Mouse (Mus musculus) embryonic fibroblast, embryonic 13.5 days (primary cell): ENCODE measurements at regions not wholly inside any gene's neighbourhood (a gene's known extent, or its start where the extent isn't known, plus 50 kb on each side); places are given as distances from the start of the nearest gene placed in this dataset.

Experiments used
- CTCF ChIP-seq: IDR thresholded peaks from 2 replicates; pipeline ENCODE4 v1.5.1; 2011; ENCODE audit warnings: mild to moderate bottlenecking, control low read depth, low read length, moderate library complexity, borderline replicate concordance; ENCODE audit not compliant: insufficient read depth
- POLR2A ChIP-seq: IDR thresholded peaks from 2 replicates; pipeline ENCODE4 v1.6.1; 2011; ENCODE audit warnings: low read depth, mild to moderate bottlenecking, control low read depth, low read length, moderate library complexity

DNA sequence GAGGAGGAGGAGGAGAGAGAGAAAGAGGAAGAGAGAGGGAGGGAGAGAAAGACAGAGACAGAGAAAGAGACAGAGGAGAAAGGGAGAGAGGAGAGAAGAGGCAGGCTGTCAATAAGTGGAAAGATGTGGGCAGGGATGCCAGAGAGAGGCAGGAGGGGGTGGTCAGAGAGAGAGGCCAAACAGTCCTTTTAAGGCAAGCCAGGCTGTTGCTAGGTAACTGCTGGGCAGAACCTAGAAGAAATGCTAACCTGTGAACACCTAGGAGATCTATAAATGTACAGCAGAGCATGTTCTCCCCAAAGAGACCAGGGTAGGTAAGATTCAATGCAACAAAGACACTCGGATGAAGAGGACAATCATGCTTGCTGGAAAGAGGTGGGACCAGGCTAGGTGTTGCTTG, 417.9 kb upstream of the Gm10131 start:
- TF ChIP-seq CTCF, result no peak
- no peak for TF ChIP-seq POLR2A
